Mouse (Mus musculus): ENCODE measurements around the gene Gpr88. TPM values are rescaled to one million over a fixed set of nuclear protein-coding genes. Genes with fewer than 3 reads are reported as not detected.
A peak's percentile ranks its signal among the peaks of the same experiment; 100 is the strongest.

Gpr88 gene
- 0.30 and 0.77 TPM in 2 replicates for polyA plus RNA-seq (2015; fragmentation: Nextera tagmentation; extraction: Ambion mirVana)

GRCm38 (mm10) chr3:116253077-116253531 is at the start of gene Gpr88:
Gene Gpr88, minus strand, starts transcription at chr3:116253503.
- 4% methylated on average over 9 of the region's 9 CpGs for WGBS
- no peak within 1 kb of the TSS for H3K9ac ChIP-seq (ENCODE audit: low read depth, low read length)
- H3K27ac ChIP-seq = no peak within 1 kb of the TSS
- peak within 1 kb of the TSS; percentile 94 for H3K4me2 ChIP-seq (ENCODE audit: low read length)
- H3K4me3 ChIP-seq (replicated peaks; ENCODE audit: low read depth, low read length) = peak within 1 kb of the TSS; percentile 47
- H3K4me1 ChIP-seq (replicated peaks; ENCODE audit: insufficient read depth, low read length) = peaks cover 14% of the 10 kb centered on the region; the same call in 1 of the 2 replicates
- peaks cover 32% of the 10 kb centered on the region for H3K27me3 ChIP-seq (ENCODE audit: insufficient read depth, low read length)
- TF ChIP-seq CTCF (IDR thresholded peaks at IDR 0.05; ENCODE audit: low read depth) = no peak
- DNase-seq (ENCODE audit: low spot score) (peak; percentile 15), ATAC-seq (replicated peaks; ENCODE audit: low FRiP score, low read depth) (no peak)
- H3K36me3 ChIP-seq (ENCODE audit: insufficient read depth, low read length) = no peaks in the 10 kb centered on the region
- no peaks in the 10 kb centered on the region for H3K9me3 ChIP-seq (replicated peaks; ENCODE audit: low read length)

GRCm38 (mm10) chr3:116302581-116302980 is 49.3 kb upstream of the Gpr88 start:
- H3K27me3 ChIP-seq (ENCODE audit: insufficient read depth, low read length) = no peaks in the 10 kb centered on the region
- H3K9me3 ChIP-seq (replicated peaks; ENCODE audit: low read length) = no peaks in the 10 kb centered on the region
- DNase-seq (ENCODE audit: low spot score) (no peak), ATAC-seq (replicated peaks; ENCODE audit: low FRiP score, low read depth) (no peak)
- no peak overlapping the region for H3K4me2 ChIP-seq (ENCODE audit: low read length)
- WGBS = 95% methylated on average over 7 of the region's 7 CpGs
- H3K27ac ChIP-seq = no peak overlapping the region
- H3K9ac ChIP-seq (ENCODE audit: low read depth, low read length) = no peak overlapping the region
- H3K36me3 ChIP-seq (ENCODE audit: insufficient read depth, low read length) = 0 out of 2 replicates have a peak, but pooled peaks cover 15% of the 10 kb centered on the region
- H3K4me1 ChIP-seq (replicated peaks; ENCODE audit: insufficient read depth, low read length) = no peaks in the 10 kb centered on the region; the same call in 1 of the 2 replicates
- TF ChIP-seq CTCF (IDR thresholded peaks at IDR 0.05; ENCODE audit: low read depth) = no peak
- no peak overlapping the region for H3K4me3 ChIP-seq (replicated peaks; ENCODE audit: low read depth, low read length)

DNA sequence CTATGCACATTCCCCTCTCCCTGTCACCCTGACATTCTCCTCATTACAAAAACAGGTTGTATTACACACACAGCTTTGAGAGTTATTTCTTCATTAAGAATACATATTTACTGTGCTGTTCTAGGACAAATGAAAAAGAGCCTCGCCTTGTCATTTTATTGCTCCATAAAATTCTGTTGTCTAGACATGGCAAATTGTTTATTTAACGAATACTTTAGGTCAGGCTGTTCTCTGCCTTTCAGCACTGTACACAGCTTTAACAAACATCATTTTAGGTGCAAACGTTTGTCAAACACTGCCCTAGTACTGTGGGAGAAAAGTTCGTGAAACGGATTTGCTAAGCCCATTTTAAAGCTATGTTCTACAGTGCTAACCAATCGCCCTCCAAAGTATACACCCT is 48.5 kb upstream of the Gpr88 start:
- H3K27ac ChIP-seq = no peak overlapping the region
- no peaks in the 10 kb centered on the region for H3K9me3 ChIP-seq (replicated peaks; ENCODE audit: low read length)
- H3K36me3 ChIP-seq (ENCODE audit: insufficient read depth, low read length) = 0 out of 2 replicates have a peak, but pooled peaks cover 16% of the 10 kb centered on the region
- no peak for TF ChIP-seq CTCF (IDR thresholded peaks at IDR 0.05; ENCODE audit: low read depth)
- H3K27me3 ChIP-seq (ENCODE audit: insufficient read depth, low read length) = no peaks in the 10 kb centered on the region
- H3K4me2 ChIP-seq (ENCODE audit: low read length) = no peak overlapping the region
- no peak overlapping the region for H3K9ac ChIP-seq (ENCODE audit: low read depth, low read length)
- H3K4me3 ChIP-seq (replicated peaks; ENCODE audit: low read depth, low read length) = no peak overlapping the region
- no peak for ATAC-seq (replicated peaks; ENCODE audit: low FRiP score, low read depth)
- H3K4me1 ChIP-seq (replicated peaks; ENCODE audit: insufficient read depth, low read length) = no peaks in the 10 kb centered on the region
- no peak for DNase-seq (ENCODE audit: low spot score)
- 72% methylated on average over 6 of the region's 6 CpGs for WGBS

GRCm38 (mm10) chr3:116298727-116299126 is 45.4 kb upstream of the Gpr88 start:
- ATAC-seq (replicated peaks; ENCODE audit: low FRiP score, low read depth) = no peak
- no peaks in the 10 kb centered on the region for H3K4me1 ChIP-seq (replicated peaks; ENCODE audit: insufficient read depth, low read length)
- peak; percentile 9 for DNase-seq (ENCODE audit: low spot score)
- no peak overlapping the region for H3K4me2 ChIP-seq (ENCODE audit: low read length)
- H3K9me3 ChIP-seq (replicated peaks; ENCODE audit: low read length) = no peaks in the 10 kb centered on the region
- 0 out of 2 replicates have a peak, but pooled peaks cover 19% of the 10 kb centered on the region for H3K36me3 ChIP-seq (ENCODE audit: insufficient read depth, low read length)
- H3K9ac ChIP-seq (ENCODE audit: low read depth, low read length) = no peak overlapping the region
- no peak overlapping the region for H3K4me3 ChIP-seq (replicated peaks; ENCODE audit: low read depth, low read length)
- no peaks in the 10 kb centered on the region for H3K27me3 ChIP-seq (ENCODE audit: insufficient read depth, low read length)
- H3K27ac ChIP-seq = no peak overlapping the region
- TF ChIP-seq CTCF (IDR thresholded peaks at IDR 0.05; ENCODE audit: low read depth) = no peak
- WGBS = 85% methylated on average over 10 of the region's 10 CpGs

DNA sequence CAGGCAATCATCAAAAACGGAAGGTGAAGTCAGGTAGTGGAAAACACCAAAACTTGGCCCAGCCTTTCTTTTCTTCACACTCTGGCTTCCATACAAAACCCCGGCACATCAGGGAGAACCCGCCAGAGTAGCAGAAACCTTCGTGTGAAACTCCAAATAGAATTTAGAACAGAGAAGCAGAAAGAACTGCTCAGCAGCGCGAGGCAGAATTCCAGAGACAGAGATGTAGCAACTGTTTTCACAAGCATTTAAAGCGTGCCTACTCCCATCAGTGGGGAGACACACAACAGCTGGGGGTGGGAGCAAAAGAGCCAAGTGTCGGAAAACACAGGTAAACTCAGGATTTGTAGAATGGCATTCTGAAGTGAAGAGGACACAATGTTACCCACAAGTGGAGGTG is 44.7 kb upstream of the Gpr88 start:
- WGBS = 78% methylated on average over 8 of the region's 8 CpGs
- Histone ChIP-seq H3K27me3 (ENCODE audit: insufficient read depth, low read length) (no peaks in the 10 kb centered on the region), H3K36me3 (ENCODE audit: insufficient read depth, low read length) (peaks cover 19% of the 10 kb centered on the region; the same call in 1 of the 2 replicates), H3K4me1 (replicated peaks; ENCODE audit: insufficient read depth, low read length) (no peaks in the 10 kb centered on the region), H3K27ac (no peak overlapping the region), H3K4me3 (replicated peaks; ENCODE audit: low read depth, low read length) (no peak overlapping the region), H3K4me2 (ENCODE audit: low read length) (no peak overlapping the region), H3K9ac (ENCODE audit: low read depth, low read length) (no peak overlapping the region), H3K9me3 (replicated peaks; ENCODE audit: low read length) (no peaks in the 10 kb centered on the region)
- TF ChIP-seq CTCF (IDR thresholded peaks at IDR 0.05; ENCODE audit: low read depth) = no peak
- ATAC-seq (replicated peaks; ENCODE audit: low FRiP score, low read depth) (no peak), DNase-seq (ENCODE audit: low spot score) (no peak)

DNA sequence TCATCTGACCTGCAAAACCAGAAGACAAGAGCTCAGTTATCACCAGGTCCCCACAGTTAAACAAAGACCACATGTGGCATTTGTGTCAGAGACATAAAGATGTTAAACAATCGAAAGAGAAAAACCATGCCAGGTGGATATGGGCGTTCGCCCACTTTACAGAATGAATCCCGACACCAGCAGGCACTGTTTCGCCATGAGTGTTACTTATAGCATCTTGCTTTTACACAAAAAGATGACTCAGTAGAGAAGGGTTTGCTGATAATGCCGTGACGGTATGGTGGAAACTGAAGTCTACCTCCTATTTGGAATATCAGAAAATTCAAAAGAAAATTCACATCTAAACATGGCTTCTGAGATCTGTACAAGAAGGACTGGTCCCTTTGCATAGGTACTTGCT is 43.9 kb upstream of the Gpr88 start:
- 96% methylated on average over 7 of the region's 7 CpGs for WGBS
- DNase-seq (ENCODE audit: low spot score) = no peak
- ATAC-seq (replicated peaks; ENCODE audit: low FRiP score, low read depth) = no peak

More for the DNA sequence above, 43.9 kb upstream of the Gpr88 start:
- no peaks in the 10 kb centered on the region for H3K9me3 ChIP-seq (replicated peaks; ENCODE audit: low read length)
- no peak overlapping the region for H3K4me2 ChIP-seq (ENCODE audit: low read length)
- H3K36me3 ChIP-seq (ENCODE audit: insufficient read depth, low read length) = peaks cover 22% of the 10 kb centered on the region; the same call in 1 of the 2 replicates
- H3K9ac ChIP-seq (ENCODE audit: low read depth, low read length) = no peak overlapping the region
- H3K4me3 ChIP-seq (replicated peaks; ENCODE audit: low read depth, low read length) = no peak overlapping the region
- H3K27me3 ChIP-seq (ENCODE audit: insufficient read depth, low read length) = no peaks in the 10 kb centered on the region
- no peak overlapping the region for H3K27ac ChIP-seq
- TF ChIP-seq CTCF (IDR thresholded peaks at IDR 0.05; ENCODE audit: low read depth) = no peak
- H3K4me1 ChIP-seq (replicated peaks; ENCODE audit: insufficient read depth, low read length) = no peaks in the 10 kb centered on the region

Measured in kidney, postnatal 0 days (tissue).